Mouse (Mus musculus) small intestine, adult 2 months (tissue): ENCODE results near the gene Ppp6c.

ENCODE experiments used
- CTCF ChIP-seq: fragments of 200-500 bp; IDR thresholded peaks from 2 replicates; pipeline ENCODE4 v1.5.1; 2012; ENCODE audit warnings: low read depth, mild to moderate bottlenecking, control low read depth, inconsistent platforms, low read length, moderate library complexity, mixed read lengths; ENCODE audit not compliant: insufficient replicate concordance, insufficient read length; ENCODE audit errors: extremely low read depth
- POLR2A ChIP-seq: fragments of 200-500 bp; IDR thresholded peaks from 2 replicates; pipeline ENCODE4 v1.6.1; 2012; ENCODE audit warnings: low read depth, mild to moderate bottlenecking, control low read depth, inconsistent platforms, low read length, moderate library complexity

DNA sequence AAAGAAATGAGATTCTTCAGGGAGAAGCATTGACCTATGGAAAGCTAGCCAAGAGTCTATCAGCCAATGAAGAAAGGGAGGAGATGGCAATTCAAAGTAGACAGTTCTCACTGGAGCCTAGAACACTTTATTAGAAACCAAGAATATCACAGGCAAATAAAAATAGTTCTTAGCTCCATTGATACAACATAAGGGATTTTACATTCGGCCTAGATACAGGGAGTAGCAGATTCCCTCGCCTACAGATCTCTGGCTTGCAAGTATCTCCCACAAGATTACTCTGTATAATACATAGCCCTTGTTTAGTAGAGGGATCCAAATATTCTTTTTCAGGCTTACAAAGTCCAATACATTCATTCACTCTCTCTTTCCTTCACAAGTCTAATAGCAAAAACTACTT is 31.4 kb downstream of the Ppp6c start:
- TF ChIP-seq CTCF (no peak), POLR2A (no peak)
